Mouse (Mus musculus): ENCODE data around the gene B4galt5. TPM values are rescaled to one million over a fixed set of nuclear protein-coding genes. Genes with fewer than 3 reads are reported as not detected.

Gene B4galt5
- polyA plus RNA-seq, 1 experiment from 2014 or later: 22.2 TPM

GRCm38 (mm10) chr2:167252057-167252687 lies 96.8 kb downstream of the B4galt5 start:
- Histone ChIP-seq H3K4me3 (no peak overlapping the region), H3K9ac (no peak overlapping the region), H3K4me1 (replicated peaks) (peaks cover 5% of the 10 kb centered on the region; the same call in 1 of the 2 replicates), H3K27me3 (no peaks in the 10 kb centered on the region), H3K4me2 (no peak overlapping the region), H3K36me3 (no peaks in the 10 kb centered on the region), H3K27ac (replicated peaks) (no peak overlapping the region), H3K9me3 (no peaks in the 10 kb centered on the region)
- WGBS: 50% methylated on average over 3 of the region's 3 CpGs
- ATAC-seq (ENCODE audit: low read depth): no peak

- WGBS: 26% methylated on average over 7 of the region's 7 CpGs
- H3K4me2 ChIP-seq: no peak overlapping the region
- no peak for ATAC-seq (ENCODE audit: low read depth)
These were observed 98.1 kb downstream of the B4galt5 start for GRCm38 (mm10) chr2:167250736-167251337.

GRCm38 (mm10) chr2:167250003-167250735 lies 98.8 kb downstream of the B4galt5 start:
- no peaks in the 10 kb centered on the region for H3K9me3 ChIP-seq
- no peak overlapping the region for H3K27ac ChIP-seq (replicated peaks)
- H3K36me3 ChIP-seq: no peaks in the 10 kb centered on the region
- H3K4me1 ChIP-seq (replicated peaks): peaks cover 5% of the 10 kb centered on the region; the same call in 1 of the 2 replicates
- H3K9ac ChIP-seq: no peak overlapping the region
- H3K27me3 ChIP-seq: no peaks in the 10 kb centered on the region
- no peak overlapping the region for H3K4me2 ChIP-seq
- ATAC-seq (ENCODE audit: low read depth): no peak
- H3K4me3 ChIP-seq: no peak overlapping the region
- WGBS: 53% methylated on average over 11 of the region's 11 CpGs

More at GRCm38 (mm10) chr2:167250736-167251337, 98.1 kb downstream of the B4galt5 start:
- Histone ChIP-seq H3K4me3 (no peak overlapping the region), H3K27me3 (no peaks in the 10 kb centered on the region), H3K36me3 (no peaks in the 10 kb centered on the region), H3K4me1 (replicated peaks) (peaks cover 5% of the 10 kb centered on the region; the same call in 1 of the 2 replicates), H3K9me3 (no peaks in the 10 kb centered on the region), H3K9ac (no peak overlapping the region), H3K27ac (replicated peaks) (no peak overlapping the region)

GRCm38 (mm10) chr2:167249591-167249990 lies 99.4 kb downstream of the B4galt5 start:
- H3K27ac ChIP-seq (replicated peaks): no peak overlapping the region
- no peaks in the 10 kb centered on the region for H3K36me3 ChIP-seq
- H3K9me3 ChIP-seq: peaks cover 3% of the 10 kb centered on the region; the same call in 1 of the 2 replicates
- no peaks in the 10 kb centered on the region for H3K27me3 ChIP-seq
- H3K4me3 ChIP-seq: no peak overlapping the region
- peaks cover 5% of the 10 kb centered on the region; the same call in 1 of the 2 replicates for H3K4me1 ChIP-seq (replicated peaks)
- WGBS: 73% methylated on average over 3 of the region's 3 CpGs
- no peak overlapping the region for H3K4me2 ChIP-seq
- no peak overlapping the region for H3K9ac ChIP-seq
- no peak for ATAC-seq (ENCODE audit: low read depth)

Other genes with a start within 250 kb of the B4galt5 start
- gene Kcnb1, start 159.0 kb downstream of the B4galt5 start, polyA plus RNA-seq (2015; fragmentation: Nextera tagmentation; extraction: Ambion mirVana): 2.2 and 3.1 TPM in 2 replicates
- gene Ptgis, start 108.6 kb downstream of the B4galt5 start, polyA plus RNA-seq (2015; fragmentation: Nextera tagmentation; extraction: Ambion mirVana): 5.6 and 6.5 TPM in 2 replicates
- 19.5 and 22.1 TPM in 2 replicates for gene Slc9a8, start 72.5 kb upstream of the B4galt5 start, polyA plus RNA-seq (2015; fragmentation: Nextera tagmentation; extraction: Ambion mirVana)
- 128 TPM in 2 replicates for gene Rnf114, start 143.5 kb upstream of the B4galt5 start, polyA plus RNA-seq (2015; fragmentation: Nextera tagmentation; extraction: Ambion mirVana)
- 24.1 and 26.9 TPM in 2 replicates for gene Spata2, start 143.7 kb upstream of the B4galt5 start, polyA plus RNA-seq (2015; fragmentation: Nextera tagmentation; extraction: Ambion mirVana)
- 9.8 and 13.0 TPM in 2 replicates for gene Snai1, start 189.0 kb upstream of the B4galt5 start, polyA plus RNA-seq (2015; fragmentation: Nextera tagmentation; extraction: Ambion mirVana)

All from neural tube, embryonic 13.5 days (tissue).